Mouse (Mus musculus) intestine, embryonic 14.5 days (tissue): Measurements from ENCODE around the gene Ccnd3. TPM values are rescaled to one million over a fixed set of nuclear protein-coding genes. Genes with fewer than 3 reads are reported as not detected.
A peak's percentile ranks its signal among the peaks of the same experiment; 100 is the strongest.

ENCODE experiments used
- ATAC-seq: fragments of 200-750 bp; cut with Nextera tagmentation; replicated peaks from 2 replicates; pipeline ENCODE4 v1.8.0; 2017; ENCODE audit warnings: low read depth, moderate number of reproducible peaks, moderate TSS enrichment, moderate library complexity; ENCODE audit not compliant: low FRiP score, low TSS enrichment
- DNase-seq: peaks from one replicate; pipeline ENCODE4 v3.0.0-alpha.2; 2018; ENCODE audit warnings: low spot score
- H3K27ac ChIP-seq: fragments of 300-500 bp; sonication (generic); 2 replicates; pipeline ENCODE4 v1.5.1; 2014; ENCODE audit warnings: low read depth, mild to moderate bottlenecking, control low read depth
- H3K27me3 ChIP-seq: fragments of 300-500 bp; sonication (generic); replicated peaks from 2 replicates; pipeline ENCODE4 v1.6.1; 2014; ENCODE audit warnings: low read length, control low read depth; ENCODE audit not compliant: control insufficient read depth, insufficient read depth
- H3K36me3 ChIP-seq: fragments of 300-500 bp; sonication (generic); 2 replicates; pipeline ENCODE4 v1.6.1; 2014; ENCODE audit warnings: low read length, control low read depth; ENCODE audit not compliant: control insufficient read depth, insufficient read depth
- H3K4me1 ChIP-seq: fragments of 300-500 bp; sonication (generic); replicated peaks from 2 replicates; pipeline ENCODE4 v1.6.1; 2014; ENCODE audit warnings: low read length, control low read depth, mixed read lengths; ENCODE audit not compliant: control insufficient read depth, insufficient read depth
- H3K4me2 ChIP-seq: fragments of 300-500 bp; sonication (generic); 2 replicates; pipeline ENCODE4 v1.6.1; 2014; ENCODE audit warnings: low read length
- H3K4me3 ChIP-seq: fragments of 300-500 bp; sonication (generic); 2 replicates; pipeline ENCODE4 v1.5.1; 2014; ENCODE audit warnings: low read depth, low read length, control low read depth, mixed read lengths
- H3K9ac ChIP-seq: fragments of 300-500 bp; sonication (generic); 2 replicates; pipeline ENCODE4 v1.6.1; 2014; ENCODE audit warnings: mild to moderate bottlenecking, low read length
- H3K9me3 ChIP-seq: fragments of 300-500 bp; sonication (generic); 2 replicates; pipeline ENCODE4 v1.6.1; 2016; ENCODE audit warnings: low read length, control low read depth; ENCODE audit not compliant: control insufficient read depth
- WGBS: fragments of 180-500 bp; shearing (Covaris S2); extraction: QIAGEN DNeasy Blood & Tissue Kit; methylation state at CpG from one replicate; pipeline ENCODE4 v1.1.7; 2014; 5-methylcytosine and 5-hydroxymethylcytosine counted together
- polyA plus RNA-seq: library from polyadenylated mRNA; unstranded; fragments of >200 nt; fragmentation: Nextera tagmentation; extraction: Ambion mirVana; gene quantifications from 2 replicates; pipeline ENCODE4 v1.2.1, GENCODE M21; 2014

Ccnd3 gene
- polyA plus RNA-seq, 1 experiment from 2014 or later = 457 TPM

- no peak for DNase-seq
- ATAC-seq = no peak
- H3K4me3 ChIP-seq = no peak overlapping the region
- peaks cover 24% of the 10 kb centered on the region for H3K4me1 ChIP-seq
- H3K9me3 ChIP-seq = no peaks in the 10 kb centered on the region
- H3K27me3 ChIP-seq = no peaks in the 10 kb centered on the region
- no peak overlapping the region for H3K9ac ChIP-seq
- peak overlapping the region; percentile 2; the same call in 1 of the 2 replicates for H3K4me2 ChIP-seq
- H3K27ac ChIP-seq = no peak overlapping the region
- 61% methylated on average over 4 of the region's 4 CpGs for WGBS
- peaks cover 11% of the 10 kb centered on the region; the same call in 1 of the 2 replicates for H3K36me3 ChIP-seq
Observed at GRCm38 (mm10) chr17:47632181-47632840, 127.5 kb downstream of the Ccnd3 start.

- Histone ChIP-seq H3K4me3 (no peak overlapping the region), H3K4me1 (peaks cover 20% of the 10 kb centered on the region), H3K4me2 (peak overlapping the region; percentile 18; the same call in 1 of the 2 replicates), H3K9ac (no peak overlapping the region), H3K27ac (peak overlapping the region; percentile 80), H3K27me3 (no peaks in the 10 kb centered on the region), H3K36me3 (peaks cover 11% of the 10 kb centered on the region; the same call in 1 of the 2 replicates), H3K9me3 (no peaks in the 10 kb centered on the region)
- 66% methylated on average over 7 of the region's 7 CpGs for WGBS
- ATAC-seq (peak; percentile 66), DNase-seq (peak; percentile 63)
Observed at GRCm38 (mm10) chr17:47633999-47634770, 129.3 kb downstream of the Ccnd3 start.

- Histone ChIP-seq H3K27ac (no peak overlapping the region), H3K4me2 (no peak overlapping the region), H3K4me3 (no peak overlapping the region), H3K27me3 (no peaks in the 10 kb centered on the region), H3K4me1 (no peaks in the 10 kb centered on the region), H3K36me3 (no peaks in the 10 kb centered on the region), H3K9ac (no peak overlapping the region), H3K9me3 (no peaks in the 10 kb centered on the region)
- ATAC-seq (no peak), DNase-seq (no peak)
- WGBS = 89% methylated on average over 2 of the region's 2 CpGs
Observed at GRCm38 (mm10) chr17:47642992-47643391, 138.1 kb downstream of the Ccnd3 start.

DNA sequence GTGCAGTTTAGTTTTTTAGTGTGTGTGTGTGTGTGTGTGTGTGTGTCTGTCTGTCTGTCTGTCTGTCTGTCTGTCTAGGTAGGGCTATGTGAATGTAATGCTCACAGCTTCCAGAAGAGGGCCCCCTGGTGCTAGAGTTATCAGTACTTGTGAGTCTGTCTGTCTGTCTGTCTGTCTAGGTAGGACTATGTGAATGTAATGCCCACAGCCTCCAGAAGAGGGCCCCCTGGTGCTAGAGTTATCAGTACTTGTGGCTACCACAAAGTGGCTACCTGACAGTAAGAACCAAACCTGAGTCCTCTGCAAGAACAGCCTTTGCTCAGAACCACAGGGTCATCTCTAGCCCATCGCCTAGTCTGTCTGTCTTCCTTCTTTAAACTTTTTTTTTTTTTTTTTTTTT, 141.8 kb downstream of the Ccnd3 start:
- DNase-seq = peak; percentile 76
- 75% methylated on average over 1 of the region's 1 CpGs for WGBS
- no peak overlapping the region for H3K4me3 ChIP-seq
- no peaks in the 10 kb centered on the region for H3K9me3 ChIP-seq
- H3K27ac ChIP-seq = no peak overlapping the region
- no peak overlapping the region for H3K9ac ChIP-seq
- H3K36me3 ChIP-seq = 0 out of 2 replicates have a peak, but pooled peaks cover 5% of the 10 kb centered on the region
- H3K27me3 ChIP-seq = no peaks in the 10 kb centered on the region
- no peak for ATAC-seq
- no peaks in the 10 kb centered on the region for H3K4me1 ChIP-seq
- H3K4me2 ChIP-seq = no peak overlapping the region

DNA sequence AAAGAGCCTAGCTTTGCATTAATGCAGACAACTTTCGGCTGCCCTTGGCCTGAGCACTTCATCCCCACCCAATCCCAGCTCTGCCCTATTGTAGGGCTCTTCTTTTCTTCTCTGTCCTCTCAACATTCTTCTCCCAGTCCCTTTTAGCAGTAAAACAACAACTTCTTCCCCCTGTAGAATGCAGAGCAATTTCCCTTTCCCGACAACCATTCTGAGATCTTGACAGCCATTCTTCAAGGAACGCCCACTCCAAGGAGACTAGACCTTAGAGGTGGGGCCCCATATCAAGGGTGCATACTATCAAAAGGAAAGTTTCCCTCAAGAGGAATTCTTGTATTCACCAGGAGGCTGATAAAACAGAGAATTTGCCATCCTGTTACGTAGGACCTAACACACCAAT, 144.1 kb downstream of the Ccnd3 start:
- DNase-seq (no peak), ATAC-seq (no peak)
- Histone ChIP-seq H3K27me3 (no peaks in the 10 kb centered on the region), H3K4me2 (no peak overlapping the region), H3K9me3 (no peaks in the 10 kb centered on the region), H3K27ac (no peak overlapping the region), H3K9ac (no peak overlapping the region), H3K36me3 (0 out of 2 replicates have a peak, but pooled peaks cover 5% of the 10 kb centered on the region), H3K4me3 (no peak overlapping the region), H3K4me1 (no peaks in the 10 kb centered on the region)
- 63% methylated on average over 4 of the region's 4 CpGs for whole genome bisulfite sequencing

Other genes starting within 250 kb of the Ccnd3 start
- gene Mrps10, start 136.2 kb upstream of the Ccnd3 start, polyA plus RNA-seq = 89.3 and 91.4 TPM in 2 replicates
- gene Guca1b, start 119.7 kb upstream of the Ccnd3 start, polyA plus RNA-seq = 0.32 and 0.37 TPM in 2 replicates
- gene Guca1a, start 104.5 kb upstream of the Ccnd3 start, polyA plus RNA-seq = 2.5 and 3.1 TPM in 2 replicates
- gene AI661453, start 68.4 kb upstream of the Ccnd3 start, polyA plus RNA-seq = 3.4 and 4.4 TPM in 2 replicates
- gene 1700001C19Rik, start 67.7 kb upstream of the Ccnd3 start, polyA plus RNA-seq = 0.22 and 0.24 TPM in 2 replicates
- 21.5 and 25.0 TPM in 2 replicates for gene Taf8, start 2.8 kb upstream of the Ccnd3 start, polyA plus RNA-seq
- 25.7 and 27.4 TPM in 2 replicates for gene Bysl, start 106.4 kb downstream of the Ccnd3 start, polyA plus RNA-seq
- gene Med20, start 106.5 kb downstream of the Ccnd3 start, polyA plus RNA-seq = 45.2 and 48.2 TPM in 2 replicates
- 1.6 and 1.8 TPM in 2 replicates for gene Gm20517, start 106.5 kb downstream of the Ccnd3 start, polyA plus RNA-seq
- gene Usp49, start 125.6 kb downstream of the Ccnd3 start, polyA plus RNA-seq = 5.3 and 6.5 TPM in 2 replicates
- gene Tomm6, start 183.3 kb downstream of the Ccnd3 start, polyA plus RNA-seq = 455 and 463 TPM in 2 replicates
- gene Frs3, start 184.0 kb downstream of the Ccnd3 start, polyA plus RNA-seq = 4.8 and 5.3 TPM in 2 replicates
- 0.90 and 1.4 TPM in 2 replicates for gene Gm21981, start 189.4 kb downstream of the Ccnd3 start, polyA plus RNA-seq
- 0.52 and 0.53 TPM in 2 replicates for gene Prickle4, start 189.7 kb downstream of the Ccnd3 start, polyA plus RNA-seq
- 2.1 and 2.6 TPM in 2 replicates for gene Pgc, start 221.8 kb downstream of the Ccnd3 start, polyA plus RNA-seq
- 9.3 and 13.6 TPM in 2 replicates for gene Tfeb, start 232.0 kb downstream of the Ccnd3 start, polyA plus RNA-seq